Mouse (Mus musculus) heart, embryonic 15.5 days (tissue): Measurements from ENCODE around the gene Efcab1. TPM values are rescaled to one million over a fixed set of nuclear protein-coding genes. Genes with fewer than 3 reads are reported as not detected.
A peak's percentile ranks its signal among the peaks of the same experiment; 100 is the strongest.
"Not testable (repeated sequence)": the region's sequence is repeated elsewhere in the genome, so short reads cannot be mapped to it uniquely, and the experiment has no call there.

ENCODE experiments used
- ATAC-seq: fragments of 200-750 bp; cut with Nextera tagmentation; replicated peaks from 2 replicates; pipeline ENCODE4 v1.8.0; 2017; ENCODE audit warnings: low read depth, moderate TSS enrichment; ENCODE audit not compliant: insufficient number of reproducible peaks, insufficient read depth, low FRiP score
- H3K27ac ChIP-seq: fragments of 300-500 bp; sonication (generic); 2 replicates; pipeline ENCODE4 v1.5.1; 2015; ENCODE audit warnings: mild to moderate bottlenecking, inconsistent platforms
- H3K27me3 ChIP-seq: fragments of 300-500 bp; sonication (generic); 2 replicates; pipeline ENCODE4 v1.6.1; 2015; ENCODE audit warnings: inconsistent platforms
- H3K36me3 ChIP-seq: fragments of 300-500 bp; sonication (generic); 2 replicates; pipeline ENCODE4 v1.6.1; 2015; ENCODE audit warnings: mild to moderate bottlenecking, inconsistent platforms
- H3K4me1 ChIP-seq: fragments of 300-500 bp; sonication (generic); replicated peaks from 2 replicates; pipeline ENCODE4 v1.6.1; 2015; ENCODE audit warnings: inconsistent platforms
- H3K4me2 ChIP-seq: fragments of 300-500 bp; sonication (generic); 2 replicates; pipeline ENCODE4 v1.6.1; 2015; ENCODE audit warnings: inconsistent platforms, mild to moderate bottlenecking, moderate library complexity
- H3K4me3 ChIP-seq: fragments of 300-500 bp; sonication (generic); 2 replicates; pipeline ENCODE4 v1.5.1; 2015; ENCODE audit warnings: mild to moderate bottlenecking, inconsistent platforms
- H3K9ac ChIP-seq: fragments of 300-500 bp; sonication (generic); 2 replicates; pipeline ENCODE4 v1.6.1; 2015; ENCODE audit warnings: mild to moderate bottlenecking, inconsistent platforms
- H3K9me3 ChIP-seq: fragments of 300-500 bp; sonication (generic); replicated peaks from 2 replicates; pipeline ENCODE4 v1.6.1; 2016; ENCODE audit warnings: inconsistent platforms
- WGBS: fragments of 180-500 bp; shearing (Covaris S2); methylation state at CpG from one replicate; pipeline ENCODE4 v1.1.7; 2015; ENCODE audit warnings: mixed read lengths; 5-methylcytosine and 5-hydroxymethylcytosine counted together
- polyA plus RNA-seq: library from polyadenylated mRNA; unstranded; fragments of >200 nt; fragmentation: Nextera tagmentation; extraction: Ambion mirVana; gene quantifications from 2 replicates; pipeline ENCODE4 v1.2.1, GENCODE M21; 2015

Efcab1 gene
- polyA plus RNA-seq = 1.4 and 1.9 TPM in 2 replicates

DNA sequence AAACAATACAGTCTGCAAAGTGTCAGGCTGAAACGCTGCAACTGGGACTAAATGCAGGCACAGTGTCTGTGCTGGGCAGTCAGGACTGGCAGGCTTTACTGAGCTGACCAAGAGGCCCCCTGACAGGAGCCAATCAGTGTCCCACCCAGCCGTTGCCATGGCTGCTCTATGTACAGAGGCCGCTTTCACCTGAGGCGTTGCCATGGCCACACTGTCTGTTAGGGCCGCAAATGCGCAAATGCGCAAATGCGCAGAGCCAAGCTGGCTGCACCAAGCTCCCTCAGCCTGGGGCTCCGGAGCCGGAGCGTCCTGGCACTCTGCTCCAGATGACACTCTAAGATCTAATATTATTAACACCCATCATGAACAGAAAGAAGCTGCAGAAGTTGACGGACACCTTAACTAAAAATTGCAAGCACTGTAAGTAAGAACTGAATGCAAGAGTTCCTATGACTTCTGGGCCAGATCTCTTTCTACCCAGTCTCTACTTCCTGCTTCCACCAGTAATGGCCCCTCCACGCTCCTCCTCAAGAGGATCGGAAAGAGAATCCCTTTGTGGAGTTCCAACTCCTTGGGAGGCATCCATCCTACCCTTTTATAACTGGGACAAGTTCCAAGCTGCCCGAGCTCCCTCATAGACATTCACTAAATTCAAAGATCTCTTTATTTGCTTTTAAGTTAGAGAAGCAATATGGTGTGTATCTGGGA, at the start of gene Efcab1:
Efcab1 (plus strand) TSS at position 214 of the 708 bp plus-strand sequence.
- Histone ChIP-seq H3K27ac (no peak within 1 kb of the TSS), H3K4me2 (peak within 1 kb of the TSS; percentile 48), H3K27me3 (no peaks in the 10 kb centered on the region), H3K9me3 (no peaks in the 10 kb centered on the region), H3K9ac (no peak within 1 kb of the TSS), H3K36me3 (no peaks in the 10 kb centered on the region), H3K4me1 (0 out of 2 replicates have a peak, but pooled peaks cover 3% of the 10 kb centered on the region), H3K4me3 (peak within 1 kb of the TSS; percentile 15; the same call in 1 of the 2 replicates)
- peak; percentile 82 for ATAC-seq
- WGBS = 12% methylated on average over 15 of the region's 15 CpGs

DNA sequence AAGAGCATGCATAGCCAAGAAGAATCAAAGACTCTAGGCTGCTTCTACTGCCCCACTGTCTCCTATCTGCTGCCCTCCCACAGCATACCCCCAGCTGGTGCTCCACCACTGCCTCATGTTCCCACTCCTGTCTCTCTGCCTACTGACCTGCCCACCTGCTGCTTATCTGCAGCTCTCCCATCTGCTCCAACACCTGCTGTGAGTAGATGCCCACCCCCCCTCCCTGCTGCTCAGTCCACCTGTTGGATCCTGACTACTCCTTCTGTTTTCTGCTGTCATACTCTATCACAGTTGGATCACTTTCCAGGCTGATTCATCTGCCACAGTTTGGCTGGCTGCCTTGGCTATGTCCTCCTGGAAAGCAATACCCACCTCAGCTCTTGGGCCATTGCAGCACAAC, 47.0 kb upstream of the Efcab1 start:
- no peak for ATAC-seq
- Histone ChIP-seq H3K9me3 (no peaks in the 10 kb centered on the region), H3K4me2 (no peak overlapping the region), H3K4me3 (no peak overlapping the region), H3K36me3 (no peaks in the 10 kb centered on the region), H3K4me1 (no peaks in the 10 kb centered on the region), H3K9ac (no peak overlapping the region), H3K27ac (no peak overlapping the region), H3K27me3 (no peaks in the 10 kb centered on the region)

DNA sequence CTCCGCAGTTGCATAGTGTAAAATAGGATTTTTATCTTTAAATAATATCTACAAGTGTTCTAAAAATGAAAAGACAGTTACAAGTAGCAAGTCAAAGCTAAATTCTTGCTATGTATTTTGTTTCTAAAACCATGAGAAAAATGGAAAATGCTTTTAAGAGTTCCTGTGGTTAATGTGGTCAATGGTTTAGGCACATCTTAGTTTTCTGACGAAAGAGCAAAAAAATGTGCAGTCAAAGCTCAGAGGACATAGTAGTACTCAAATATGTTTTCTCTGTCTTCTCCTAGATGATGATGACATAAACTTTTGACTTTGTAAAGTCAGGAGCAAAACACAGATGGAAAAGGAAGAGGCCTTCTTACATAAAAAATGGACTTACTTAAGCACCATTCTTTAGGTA, 21.5 kb upstream of the Efcab1 start:
- no peaks in the 10 kb centered on the region for H3K4me1 ChIP-seq
- WGBS = 80% methylated on average over 2 of the region's 2 CpGs

DNA sequence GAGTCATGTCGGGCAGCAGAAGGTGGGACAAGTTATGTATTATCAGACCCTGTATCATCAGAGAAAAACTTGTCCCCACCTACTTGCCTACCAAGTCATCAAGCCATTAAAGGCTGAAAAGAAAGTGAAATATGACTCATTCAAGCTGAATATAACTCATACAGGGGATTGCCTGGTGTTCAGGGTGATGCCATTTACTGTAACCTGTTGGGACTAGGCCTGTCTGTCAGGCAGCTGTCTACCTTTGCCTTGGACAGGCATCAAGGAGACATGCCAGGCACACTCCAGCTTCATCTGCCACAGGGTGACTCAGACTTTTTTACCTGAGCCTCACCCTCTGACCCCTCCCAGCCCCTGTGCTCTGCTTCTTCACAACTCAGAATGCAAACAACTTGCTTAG, 21.0 kb upstream of the Efcab1 start:
- H3K27ac ChIP-seq = no peak overlapping the region
- no peaks in the 10 kb centered on the region for H3K9me3 ChIP-seq
- ATAC-seq = no peak
- no peaks in the 10 kb centered on the region for H3K36me3 ChIP-seq
- H3K27me3 ChIP-seq = no peaks in the 10 kb centered on the region
- H3K4me2 ChIP-seq = no peak overlapping the region
- no peak overlapping the region for H3K4me3 ChIP-seq
- H3K4me1 ChIP-seq = no peaks in the 10 kb centered on the region
- H3K9ac ChIP-seq = no peak overlapping the region
- 61% methylated on average over 1 of the region's 1 CpGs for whole genome bisulfite sequencing

More for the DNA sequence above, 21.5 kb upstream of the Efcab1 start:
- Histone ChIP-seq H3K4me3 (no peak overlapping the region), H3K36me3 (no peaks in the 10 kb centered on the region), H3K27ac (no peak overlapping the region), H3K4me2 (no peak overlapping the region), H3K9me3 (no peaks in the 10 kb centered on the region), H3K9ac (no peak overlapping the region), H3K27me3 (no peaks in the 10 kb centered on the region)
- ATAC-seq = no peak

DNA sequence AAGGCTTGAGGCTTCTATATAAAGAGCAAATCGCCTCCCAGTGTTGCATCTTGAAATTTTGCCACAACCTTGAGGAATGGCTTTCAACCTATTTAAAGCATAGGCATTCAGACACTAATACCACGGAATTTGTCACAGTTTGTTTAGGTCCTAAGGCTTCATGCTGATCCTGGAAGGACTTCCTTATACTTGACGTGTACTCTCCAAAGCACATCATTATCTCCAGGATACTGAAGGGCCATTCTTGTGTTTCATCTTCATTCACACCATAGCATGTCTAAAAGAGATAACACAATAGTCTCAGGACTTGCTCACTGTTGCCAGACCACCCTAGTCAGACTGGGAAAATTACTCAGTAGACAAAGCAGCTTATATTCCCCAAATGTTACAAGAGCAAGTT, 13.9 kb upstream of the Efcab1 start:
- WGBS = 63% methylated on average over 3 of the region's 3 CpGs
- H3K9ac ChIP-seq = no peak overlapping the region
- H3K4me1 ChIP-seq = peaks cover 6% of the 10 kb centered on the region; the same call in 1 of the 2 replicates
- no peak overlapping the region for H3K4me3 ChIP-seq
- no peak for ATAC-seq
- no peak overlapping the region for H3K4me2 ChIP-seq
- H3K36me3 ChIP-seq = no peaks in the 10 kb centered on the region
- H3K27me3 ChIP-seq = no peaks in the 10 kb centered on the region
- H3K9me3 ChIP-seq = no peaks in the 10 kb centered on the region
- no peak overlapping the region for H3K27ac ChIP-seq

DNA sequence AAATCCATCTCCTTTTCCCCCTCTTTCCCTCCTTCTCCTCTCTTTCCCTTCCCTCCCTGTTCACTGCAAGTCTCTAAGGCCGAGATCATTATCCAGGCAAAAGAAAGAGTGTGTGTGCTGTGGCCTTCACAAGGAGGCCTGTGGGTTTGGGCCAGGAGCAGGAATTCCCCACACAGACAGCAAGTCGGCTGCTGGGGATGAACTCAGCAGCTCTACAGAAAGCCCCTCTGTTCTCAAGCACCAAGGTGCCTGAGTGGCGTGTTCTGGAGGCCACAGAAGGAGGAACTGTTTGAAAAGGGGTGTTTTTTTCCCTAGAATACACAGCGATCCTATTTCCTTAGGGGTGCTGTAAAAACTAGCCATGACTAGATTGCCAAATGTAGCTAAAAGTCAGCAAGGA, 12.5 kb upstream of the Efcab1 start:
- Histone ChIP-seq H3K4me3 (no peak overlapping the region), H3K4me2 (no peak overlapping the region), H3K27ac (no peak overlapping the region), H3K27me3 (no peaks in the 10 kb centered on the region), H3K9ac (no peak overlapping the region), H3K36me3 (no peaks in the 10 kb centered on the region), H3K4me1 (peaks cover 6% of the 10 kb centered on the region; the same call in 1 of the 2 replicates), H3K9me3 (no peaks in the 10 kb centered on the region)
- ATAC-seq = no peak
- WGBS = 53% methylated on average over 4 of the region's 4 CpGs

DNA sequence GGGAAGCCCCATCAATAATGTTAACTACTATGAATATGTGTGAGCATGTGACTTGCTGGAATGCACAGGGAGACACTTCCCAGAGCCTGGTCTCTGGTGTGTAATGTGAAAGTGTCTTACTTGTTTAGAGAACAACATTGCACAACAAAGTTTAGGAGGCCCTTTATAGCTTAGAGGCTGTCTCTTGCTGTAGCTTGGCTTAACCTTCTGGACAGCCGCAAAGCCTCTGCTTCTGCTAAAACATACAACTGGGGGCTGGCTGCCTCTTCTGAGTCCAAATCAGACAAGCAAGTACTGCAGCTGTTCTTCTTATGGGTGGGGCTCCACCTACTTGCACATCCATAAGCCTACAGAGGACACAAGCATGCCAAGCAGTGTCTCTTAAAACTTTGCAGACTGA, 11.7 kb upstream of the Efcab1 start:
- no peak for ATAC-seq
- no peak overlapping the region for H3K4me3 ChIP-seq
- H3K36me3 ChIP-seq = no peaks in the 10 kb centered on the region
- no peak overlapping the region for H3K9ac ChIP-seq
- no peak overlapping the region for H3K4me2 ChIP-seq
- no peaks in the 10 kb centered on the region for H3K9me3 ChIP-seq
- no peaks in the 10 kb centered on the region for H3K27me3 ChIP-seq
- H3K4me1 ChIP-seq = peaks cover 6% of the 10 kb centered on the region; the same call in 1 of the 2 replicates
- WGBS = 58% methylated on average over 1 of the region's 1 CpGs
- no peak overlapping the region for H3K27ac ChIP-seq

DNA sequence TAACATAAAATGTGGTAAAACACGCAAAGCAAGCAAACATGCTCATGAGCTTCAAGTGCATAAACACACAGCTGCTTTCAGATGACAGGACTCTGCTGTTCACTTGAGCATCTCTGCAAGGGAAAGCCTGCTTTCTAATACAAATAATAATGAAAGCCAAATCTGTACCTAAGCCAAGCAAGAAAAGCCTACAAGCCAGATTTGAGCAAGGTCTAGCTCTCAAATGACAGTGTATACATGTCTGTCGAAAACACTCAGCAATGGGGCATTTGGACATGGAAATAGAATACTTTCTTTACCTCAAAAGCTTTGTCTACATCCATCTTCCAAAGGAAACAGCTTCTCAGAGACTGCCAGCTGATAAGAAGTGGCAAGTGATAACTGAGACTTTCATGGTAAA, 10.9 kb upstream of the Efcab1 start:
- Histone ChIP-seq H3K27ac (peak overlapping the region; percentile 12; the same call in 1 of the 2 replicates), H3K4me2 (no peak overlapping the region), H3K4me1 (peaks cover 6% of the 10 kb centered on the region; the same call in 1 of the 2 replicates), H3K36me3 (no peaks in the 10 kb centered on the region), H3K27me3 (no peaks in the 10 kb centered on the region), H3K9ac (no peak overlapping the region), H3K4me3 (no peak overlapping the region), H3K9me3 (no peaks in the 10 kb centered on the region)
- no peak for ATAC-seq
- 43% methylated on average over 2 of the region's 2 CpGs for WGBS

DNA sequence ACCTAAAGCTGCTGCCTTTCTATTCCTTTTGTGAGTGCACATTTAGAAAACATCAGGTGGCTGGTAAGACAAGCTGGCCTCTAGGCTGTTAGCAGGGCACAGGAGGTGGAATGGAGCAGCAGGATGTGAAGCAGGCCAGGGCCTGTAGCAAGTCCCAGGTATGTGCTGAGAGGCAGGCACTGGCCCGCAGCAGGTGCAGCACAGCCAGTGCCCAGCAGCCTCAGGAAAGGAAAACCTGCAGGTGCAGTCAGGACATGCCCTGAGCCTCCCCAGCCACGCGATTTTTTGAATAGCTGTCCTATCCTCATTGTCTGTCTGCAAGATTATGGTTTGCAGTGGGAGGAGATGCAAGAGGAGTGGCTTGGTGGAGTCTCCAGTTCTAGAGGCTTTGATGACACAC, 24.3 kb downstream of the Efcab1 start:
- H3K4me1 ChIP-seq, H3K4me2 ChIP-seq, H3K9ac ChIP-seq, H3K27ac ChIP-seq, H3K27me3 ChIP-seq, H3K4me3 ChIP-seq, ATAC-seq, H3K36me3 ChIP-seq, H3K9me3 ChIP-seq: not testable (repeated sequence)
- WGBS = 64% methylated on average over 3 of the region's 3 CpGs

DNA sequence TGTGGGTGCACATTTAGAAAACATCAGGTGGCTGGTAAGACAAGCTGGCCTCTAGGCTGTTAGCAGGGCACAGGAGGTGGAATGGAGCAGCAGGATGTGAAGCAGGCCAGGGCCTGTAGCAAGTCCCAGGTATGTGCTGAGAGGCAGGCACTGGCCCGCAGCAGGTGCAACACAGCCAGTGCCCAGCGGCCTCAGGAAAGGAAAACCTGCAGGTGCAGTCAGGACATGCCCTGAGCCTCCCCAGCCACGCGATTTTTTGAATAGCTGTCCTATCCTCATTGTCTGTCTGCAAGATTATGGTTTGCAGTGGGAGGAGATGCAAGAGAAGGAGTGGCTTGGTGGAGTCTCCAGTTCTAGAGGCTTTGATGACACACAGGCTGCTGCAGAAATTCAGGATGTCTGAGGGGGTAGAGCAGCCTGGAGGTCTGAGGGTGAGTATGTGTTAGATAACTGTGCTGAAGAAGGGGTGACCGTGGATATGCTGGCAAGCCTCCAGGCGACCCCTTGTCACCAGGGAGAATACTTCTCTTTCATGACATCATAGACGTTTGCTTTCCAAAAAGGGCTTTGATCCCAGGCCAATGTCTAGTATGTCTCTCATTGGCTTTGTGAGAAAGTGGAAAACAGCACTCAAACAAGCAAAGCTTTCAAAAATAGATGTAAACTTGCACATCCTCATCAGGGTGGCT, 30.2 kb downstream of the Efcab1 start:
- H3K36me3 ChIP-seq, H3K27me3 ChIP-seq, H3K4me1 ChIP-seq, H3K9me3 ChIP-seq, H3K4me3 ChIP-seq, H3K9ac ChIP-seq, H3K4me2 ChIP-seq: not testable (repeated sequence)
- peak overlapping the region; percentile 34 for H3K27ac ChIP-seq
- WGBS = 29% methylated on average over 7 of the region's 7 CpGs
- peak; percentile 44; the same call in 1 of the 2 replicates for ATAC-seq

DNA sequence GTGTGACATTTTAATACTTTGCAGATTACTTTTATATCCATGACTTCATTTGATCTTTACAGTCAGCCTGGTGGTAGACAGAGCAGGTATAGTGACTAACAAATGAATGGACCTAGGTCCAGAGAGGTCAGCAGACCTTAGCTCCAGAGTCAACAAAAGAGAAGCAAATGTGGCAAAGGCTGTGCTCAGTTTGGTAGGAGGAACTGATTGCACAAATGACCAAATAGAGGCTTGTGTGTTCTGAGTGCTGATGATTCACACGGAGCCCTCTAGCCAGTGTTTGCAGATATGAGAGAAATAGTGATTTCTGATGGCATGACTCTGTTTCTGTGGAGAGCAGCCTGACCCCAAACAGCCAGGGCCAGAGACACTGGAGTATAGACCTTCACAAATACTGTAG, 33.1 kb downstream of the Efcab1 start:
- H3K27ac ChIP-seq = peak overlapping the region; percentile 68; the same call in 1 of the 2 replicates
- ATAC-seq = no peak
- no peak overlapping the region for H3K4me2 ChIP-seq
- no peak overlapping the region for H3K9ac ChIP-seq
- peaks cover 5% of the 10 kb centered on the region; the same call in 1 of the 2 replicates for H3K27me3 ChIP-seq
- no peak overlapping the region for H3K4me3 ChIP-seq
- no peaks in the 10 kb centered on the region for H3K36me3 ChIP-seq
- WGBS = 65% methylated on average over 1 of the region's 1 CpGs
- H3K4me1 ChIP-seq = 0 out of 2 replicates have a peak, but pooled peaks cover 3% of the 10 kb centered on the region
- H3K9me3 ChIP-seq = no peaks in the 10 kb centered on the region
